Mouse (Mus musculus) frontal cortex, postnatal 10 days (tissue): ENCODE data around the gene Mkln1.
A peak's percentile ranks its signal among the peaks of the same experiment; 100 is the strongest.

Source experiments
- DNase-seq, 2 experiments: peaks; one replicate each; pipeline ENCODE4 v3.0.0; 2022; ENCODE audit warnings: low spot score in 2 of 2, mixed read lengths in 1 of 2

Mkln1 gene

DNA sequence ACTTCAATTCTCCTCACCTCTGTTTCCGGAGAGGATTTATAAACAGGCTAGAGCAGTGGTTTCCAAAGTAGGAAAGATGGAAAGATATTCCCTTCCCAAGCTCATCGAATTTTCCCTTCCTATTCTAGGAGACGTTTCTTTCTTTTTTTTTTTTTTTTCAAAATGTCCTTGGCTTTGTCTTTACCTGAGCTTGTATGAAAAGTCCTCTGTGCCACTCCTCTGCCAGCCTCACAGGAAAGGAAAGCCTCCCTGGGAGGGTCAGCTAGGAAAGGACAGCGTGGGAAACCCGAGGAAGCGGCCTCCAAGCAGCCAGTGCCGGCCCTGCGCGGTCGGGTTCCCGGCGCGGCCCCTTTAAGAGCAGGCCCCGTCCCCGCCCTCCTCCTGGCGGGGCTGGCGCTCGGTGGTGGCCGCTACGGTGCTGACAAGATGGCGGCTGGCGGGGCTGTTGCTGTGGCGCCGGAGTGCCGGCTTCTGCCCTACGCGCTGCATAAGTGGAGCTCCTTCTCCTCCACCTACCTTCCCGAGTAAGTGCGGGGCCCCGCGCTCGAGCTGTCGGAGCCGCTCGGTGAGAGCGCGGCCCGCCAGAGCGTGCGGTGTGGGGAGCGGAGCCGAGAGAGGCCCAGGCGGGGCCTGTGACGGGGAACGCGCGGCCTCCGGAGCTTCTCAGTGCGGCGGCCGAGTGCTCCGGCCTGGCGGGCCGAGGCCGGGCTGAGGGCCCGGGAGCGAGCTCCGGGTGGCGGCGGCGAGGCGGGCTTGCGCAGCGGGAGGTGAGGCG, at the start of gene Mkln1:
TSS of gene Mkln1 (plus strand) at position 305 of the 775 bp plus-strand sequence.
- DNase-seq: peak; percentile 76 to 88

DNA sequence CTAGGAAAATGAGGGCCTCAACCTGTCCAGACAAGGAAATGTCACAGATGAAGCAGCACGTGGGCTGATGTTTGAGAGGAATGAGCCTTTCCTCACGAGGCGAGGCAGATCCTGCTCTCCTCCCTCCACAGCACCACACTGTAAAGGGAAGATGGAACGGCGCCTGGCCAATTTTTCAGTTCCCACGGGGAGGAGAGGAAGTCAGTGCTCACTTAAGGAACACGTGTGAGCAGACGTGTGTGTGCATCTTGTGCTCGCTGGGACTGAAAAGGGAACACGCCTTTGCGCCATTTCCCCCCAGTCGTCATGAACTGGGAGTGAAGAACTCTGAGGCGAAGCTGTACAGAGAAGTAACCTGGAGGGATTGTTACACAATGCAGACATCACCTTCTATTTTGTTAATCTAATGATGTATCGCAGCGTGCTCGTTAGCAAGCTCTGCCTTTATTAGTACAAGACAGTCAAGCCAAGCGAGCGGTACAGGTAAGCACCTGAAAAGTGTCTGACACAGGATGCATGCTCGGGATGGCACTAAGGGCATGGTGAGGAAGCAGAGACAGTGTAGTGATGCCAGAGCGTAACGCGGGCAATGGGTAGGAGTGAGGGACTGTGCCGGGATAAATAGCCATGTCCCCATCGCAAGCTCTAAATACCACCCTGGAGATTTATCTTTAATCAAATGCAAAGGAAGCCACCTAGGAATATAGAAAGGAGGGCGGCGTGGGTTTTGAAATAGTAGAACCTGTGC, 41.9 kb upstream of the Mkln1 start:
- no peak for DNase-seq

DNA sequence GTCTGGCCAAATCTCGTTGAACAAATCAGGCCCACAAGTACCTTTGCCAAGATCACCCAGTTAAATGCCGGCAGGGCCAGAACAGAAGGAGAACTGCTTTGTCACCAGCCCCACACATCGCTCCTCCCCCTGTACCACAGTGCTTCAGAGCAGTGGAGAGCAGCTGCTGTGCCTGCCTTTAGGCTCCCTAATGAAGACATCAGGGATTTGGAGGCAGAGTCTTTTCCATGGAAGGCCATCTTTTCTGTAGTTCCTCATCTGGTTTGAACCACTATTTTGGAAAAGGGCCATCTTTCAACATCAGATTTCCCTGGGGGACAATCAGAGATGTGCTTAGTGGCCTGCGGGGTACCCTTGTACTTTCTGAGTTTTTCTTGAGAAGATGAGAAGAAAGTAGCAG, 41.2 kb upstream of the Mkln1 start:
- DNase-seq: no peak

DNA sequence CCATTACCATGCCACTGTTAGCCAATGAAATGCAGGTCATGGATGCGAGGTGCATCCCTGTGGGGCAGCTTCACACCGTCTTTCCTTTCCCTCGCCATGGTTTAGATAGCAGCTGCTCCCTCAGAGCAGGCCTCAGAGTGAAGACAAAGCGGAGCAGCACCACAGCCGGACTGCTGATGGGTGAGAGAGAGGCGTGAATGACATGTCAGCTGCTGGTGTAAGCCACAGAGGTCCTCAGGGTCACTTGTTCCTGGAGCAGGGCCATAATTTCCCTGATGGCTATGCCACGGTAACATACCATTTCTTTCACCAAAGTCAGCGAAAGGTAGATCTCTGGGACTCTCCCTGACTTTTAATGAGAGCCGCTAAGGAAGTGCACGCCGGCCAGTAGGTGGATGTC, 35.9 kb upstream of the Mkln1 start:
- no peak for DNase-seq

DNA sequence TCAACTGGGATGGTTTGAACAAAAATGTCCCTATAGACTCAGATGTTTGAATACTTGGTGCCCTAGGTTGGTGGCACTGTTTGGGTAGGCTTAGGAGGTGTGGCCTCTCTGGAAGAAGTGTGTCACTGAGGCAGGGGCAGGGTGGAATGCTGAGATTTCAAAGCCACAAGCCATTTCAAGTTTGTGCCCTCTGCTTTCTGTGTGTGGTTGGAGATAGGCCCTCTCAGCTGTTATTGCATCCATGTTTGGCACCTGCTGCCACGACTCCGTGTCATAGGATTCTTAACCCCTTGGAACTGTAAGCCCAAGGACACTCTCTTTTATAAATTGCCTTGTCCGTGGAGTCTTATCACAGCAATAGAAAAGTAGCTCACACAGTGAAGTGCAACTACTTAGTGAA, 34.1 kb upstream of the Mkln1 start:
- DNase-seq: no peak

DNA sequence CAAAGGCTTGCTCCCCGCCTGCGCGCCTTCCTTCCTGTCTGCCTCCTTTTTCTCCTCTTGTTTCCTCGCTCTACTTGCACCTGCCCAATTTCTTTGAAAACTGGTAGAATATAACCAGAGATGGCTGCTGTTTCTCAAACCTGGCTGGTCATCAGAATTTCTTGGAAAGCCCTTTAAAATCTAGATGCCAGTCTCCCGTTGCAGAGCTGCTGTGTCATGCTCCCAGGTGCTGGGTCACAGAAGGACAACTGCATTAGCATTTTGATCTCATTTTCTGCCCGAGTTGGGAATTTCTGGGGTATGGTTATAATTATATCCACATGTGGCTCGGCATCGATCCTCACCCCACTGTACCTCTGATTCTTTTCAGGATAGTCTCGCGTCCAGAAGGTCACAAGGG, 30.6 kb upstream of the Mkln1 start:
- no peak for DNase-seq

DNA sequence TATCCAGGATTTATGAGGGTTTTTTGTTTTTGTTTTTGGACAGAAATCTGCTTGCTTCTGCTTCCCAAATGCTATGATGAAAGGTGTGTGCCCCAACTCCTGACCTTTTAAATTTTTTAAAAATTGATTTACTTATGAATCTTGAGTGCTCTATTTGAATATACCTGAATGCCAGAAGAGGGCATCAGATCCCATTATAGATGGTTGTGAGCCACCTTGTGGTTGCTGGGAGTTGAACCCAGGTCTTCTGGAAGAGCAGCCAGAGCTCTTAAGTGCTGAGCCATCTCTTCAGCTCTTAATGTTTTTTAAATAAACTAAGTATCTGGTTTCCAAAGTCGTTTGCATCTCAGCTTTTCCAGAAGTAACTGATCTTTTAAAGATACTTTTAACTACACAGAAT, 30.0 kb upstream of the Mkln1 start:
- no peak for DNase-seq

DNA sequence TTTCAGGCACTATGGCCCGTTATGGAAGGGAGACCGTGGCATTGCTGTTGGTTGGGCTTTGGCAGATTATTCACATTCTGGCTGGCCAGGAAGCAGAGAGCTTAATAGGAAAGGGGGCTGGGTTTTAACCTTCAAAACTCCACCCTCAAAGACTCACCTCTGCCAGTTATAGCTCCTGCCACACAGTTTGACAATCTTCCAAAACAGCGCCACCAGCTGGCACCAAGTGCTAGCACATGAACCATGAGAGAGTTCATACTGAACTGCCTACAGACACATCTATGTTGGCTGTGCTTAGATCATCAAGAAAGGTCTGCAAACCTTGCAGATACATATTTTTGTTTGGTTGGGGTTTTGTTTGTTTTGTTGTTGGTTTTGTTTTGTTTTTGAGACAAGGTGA, 28.7 kb upstream of the Mkln1 start:
- no peak for DNase-seq

DNA sequence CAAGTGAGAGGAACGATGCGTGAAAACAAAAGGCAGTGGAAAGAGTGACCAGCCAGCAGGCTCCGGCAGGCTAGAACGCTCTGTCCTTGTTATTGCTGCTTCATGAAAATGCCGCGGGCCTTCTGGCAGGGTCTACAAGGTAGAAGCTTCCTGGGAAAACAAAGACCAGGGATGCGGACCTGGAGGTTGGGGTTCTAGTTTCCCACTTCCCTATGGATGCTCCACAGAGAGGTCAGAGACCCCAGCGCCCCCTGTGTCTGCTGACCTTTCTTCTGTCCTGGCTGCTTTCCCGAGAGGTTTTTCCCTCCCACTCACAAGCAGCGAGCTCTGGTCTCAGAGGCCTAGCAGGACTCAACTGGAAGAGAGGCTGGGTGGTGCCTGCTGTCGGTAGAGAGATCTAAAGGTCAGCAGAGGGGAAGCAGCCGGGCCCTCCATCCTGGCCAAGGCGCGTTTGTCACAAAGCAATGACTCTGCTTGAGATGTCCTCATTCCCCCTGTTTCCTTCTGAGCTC, 27.9 kb upstream of the Mkln1 start:
- peak in 1 of 2 experiments; percentile 20 for DNase-seq

DNA sequence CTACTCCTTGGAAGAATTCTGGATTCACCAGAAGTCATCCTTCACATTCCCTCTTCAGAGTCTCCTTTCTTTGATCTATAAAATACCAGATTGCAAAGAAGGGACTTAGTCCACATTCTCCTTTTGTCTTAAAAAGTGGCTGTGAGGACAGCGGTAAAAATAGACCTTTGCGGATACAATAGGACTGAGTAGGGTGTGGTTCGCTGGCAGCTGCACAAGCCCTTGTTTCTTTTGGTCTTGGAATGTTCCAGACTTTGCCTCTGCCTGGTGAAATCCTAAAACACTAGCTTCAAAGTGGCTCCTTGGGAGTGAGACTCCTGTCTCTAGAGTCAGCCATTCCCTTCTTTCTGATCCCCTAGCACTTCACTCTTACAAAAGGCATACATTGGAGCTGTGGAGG, 27.4 kb upstream of the Mkln1 start:
- no peak for DNase-seq

DNA sequence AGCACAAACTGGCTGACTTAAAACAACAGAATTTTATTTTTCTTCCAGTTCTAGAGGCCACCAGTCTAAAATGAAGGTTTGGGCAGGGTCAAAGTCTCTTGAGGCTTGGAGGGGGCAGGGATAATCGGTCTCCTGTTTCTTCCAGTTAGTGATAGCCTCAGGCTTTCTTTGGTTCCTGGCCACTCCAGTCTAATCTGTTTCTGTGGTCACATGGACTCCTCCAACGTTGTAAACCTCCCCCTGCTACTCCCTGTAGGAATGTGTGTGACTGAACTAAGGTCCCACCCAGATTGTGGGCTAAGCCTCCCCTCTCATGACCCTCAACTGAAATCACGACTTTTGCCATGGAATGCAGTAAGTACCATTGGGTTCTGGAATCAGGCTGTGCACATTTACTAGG, 25.9 kb upstream of the Mkln1 start:
- DNase-seq: no peak

DNA sequence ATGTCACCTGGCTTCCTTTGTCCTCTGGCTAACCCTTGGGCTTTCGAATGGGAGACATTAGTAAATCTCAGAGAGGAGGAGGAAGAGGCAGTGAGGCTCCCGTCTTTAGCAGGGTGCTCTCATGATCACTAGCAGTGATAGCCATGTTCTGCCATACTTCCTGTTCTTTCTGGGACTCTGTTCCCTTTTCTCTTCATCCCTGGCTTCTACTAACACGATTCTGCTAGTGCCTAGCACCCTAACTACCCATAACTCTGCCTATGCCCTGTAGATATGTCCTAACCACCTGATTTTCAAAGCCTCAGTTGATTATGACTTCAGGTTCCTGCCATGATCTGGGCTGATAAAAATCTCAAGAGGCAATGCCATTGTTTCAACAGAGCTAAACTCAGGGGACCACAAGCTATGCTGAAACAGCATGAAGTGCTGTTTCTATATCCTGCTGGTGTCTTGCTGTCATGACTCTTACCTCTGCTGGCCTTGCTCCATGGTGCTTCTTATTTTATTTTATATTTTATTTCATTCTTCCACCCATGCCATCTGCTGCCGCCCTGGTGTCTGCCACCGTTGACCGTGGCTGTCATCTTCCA, 25.4 kb upstream of the Mkln1 start:
- no peak for DNase-seq

DNA sequence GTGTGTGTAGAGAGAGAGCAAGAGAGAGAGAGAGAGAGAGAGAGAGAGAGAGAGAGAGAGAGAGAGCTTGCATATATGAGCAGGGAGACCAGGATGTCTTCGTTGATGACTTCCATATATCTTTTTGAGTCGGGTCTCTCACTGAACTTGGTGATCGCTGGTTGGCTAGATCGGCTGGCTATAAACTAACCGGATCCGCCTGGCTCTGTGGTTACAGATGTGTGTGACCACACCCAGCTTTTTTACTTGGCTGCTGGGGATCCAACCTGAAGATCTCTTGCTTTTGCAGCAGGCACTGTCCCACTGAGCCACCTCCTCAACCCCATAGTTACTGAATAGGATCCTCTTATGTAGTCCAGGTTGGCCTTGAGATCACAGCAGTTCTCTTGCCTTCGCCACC, 15.5 kb upstream of the Mkln1 start:
- no peak for DNase-seq

DNA sequence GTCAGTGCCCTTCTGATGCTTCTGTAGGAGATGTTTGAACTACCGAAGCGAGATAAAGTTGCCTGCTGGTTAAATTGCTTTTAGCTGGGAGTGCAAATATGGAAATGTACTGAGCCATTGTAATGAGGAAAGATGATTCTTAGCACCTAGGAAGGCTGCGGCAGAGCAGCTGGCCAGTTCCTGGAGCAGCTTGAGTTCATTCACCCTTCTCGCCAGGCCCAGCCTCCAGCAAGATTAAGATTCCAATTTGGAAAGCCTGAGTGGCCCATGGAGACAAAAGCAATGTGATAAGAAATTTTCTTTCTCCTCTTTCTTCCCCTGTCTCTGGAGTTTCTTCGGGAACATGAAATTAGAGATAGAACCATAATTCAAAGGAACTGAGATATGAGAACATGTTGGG, 13.7 kb upstream of the Mkln1 start:
- DNase-seq: no peak

DNA sequence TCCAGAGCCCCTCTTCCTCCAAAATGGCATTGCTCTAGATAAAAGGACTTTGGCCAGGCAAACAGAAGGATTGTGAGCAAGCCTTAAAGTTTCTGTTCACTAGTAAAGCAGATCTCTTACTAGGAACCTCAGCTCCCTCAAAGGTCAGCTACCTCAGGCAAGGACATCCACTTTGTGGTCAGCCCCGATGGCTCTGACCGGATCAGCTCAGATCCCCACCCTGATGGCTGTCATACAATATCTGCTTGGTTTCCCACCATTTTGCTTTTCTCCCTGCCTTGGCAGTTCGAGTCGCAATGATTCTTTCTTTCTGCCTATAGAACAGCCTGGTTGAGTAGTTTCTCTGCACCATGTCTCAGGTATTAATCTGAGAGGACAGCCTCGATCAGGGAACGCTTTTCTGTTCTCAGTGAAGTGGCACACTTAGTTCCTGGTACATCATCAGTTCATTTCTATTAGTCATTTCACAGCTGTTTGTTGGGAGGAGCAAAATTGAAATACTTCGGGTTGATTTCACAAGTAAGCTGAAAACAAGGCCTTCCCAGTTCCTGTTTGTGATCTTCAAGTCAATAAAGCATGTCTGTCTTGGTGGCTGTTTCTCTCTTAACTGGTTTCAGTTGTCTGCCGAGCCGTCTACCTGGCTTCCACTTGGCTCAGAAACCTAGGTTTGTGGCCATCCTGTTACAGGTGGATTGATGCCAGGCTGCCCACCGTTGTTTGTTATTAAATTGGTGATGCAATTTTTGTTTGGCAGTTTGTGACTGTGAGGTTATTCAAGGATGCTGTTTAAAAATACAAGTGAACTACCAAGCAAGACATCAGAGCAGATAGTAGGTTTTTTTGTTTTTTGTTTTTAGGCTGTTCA, 13.0 kb upstream of the Mkln1 start:
- no peak for DNase-seq

DNA sequence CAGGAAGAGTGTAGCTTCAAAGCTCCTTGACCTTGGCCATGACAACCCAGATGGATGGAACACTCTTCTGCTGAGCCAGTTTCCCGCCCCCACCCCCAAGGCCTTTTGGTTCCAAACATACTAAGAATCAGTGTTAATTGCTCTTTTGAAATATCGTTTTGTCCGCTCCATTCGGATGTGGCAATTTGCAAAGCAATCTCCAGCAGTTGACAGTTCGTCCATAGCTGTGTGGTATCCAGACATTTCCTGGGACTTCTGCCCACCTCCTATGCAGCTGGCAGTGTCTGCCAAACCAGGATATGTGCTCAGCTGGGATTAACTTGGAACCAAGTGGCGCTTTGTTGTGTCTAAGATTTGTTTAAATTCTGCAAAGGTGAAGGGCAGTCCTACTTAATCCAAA, 8.8 kb upstream of the Mkln1 start:
- no peak for DNase-seq

DNA sequence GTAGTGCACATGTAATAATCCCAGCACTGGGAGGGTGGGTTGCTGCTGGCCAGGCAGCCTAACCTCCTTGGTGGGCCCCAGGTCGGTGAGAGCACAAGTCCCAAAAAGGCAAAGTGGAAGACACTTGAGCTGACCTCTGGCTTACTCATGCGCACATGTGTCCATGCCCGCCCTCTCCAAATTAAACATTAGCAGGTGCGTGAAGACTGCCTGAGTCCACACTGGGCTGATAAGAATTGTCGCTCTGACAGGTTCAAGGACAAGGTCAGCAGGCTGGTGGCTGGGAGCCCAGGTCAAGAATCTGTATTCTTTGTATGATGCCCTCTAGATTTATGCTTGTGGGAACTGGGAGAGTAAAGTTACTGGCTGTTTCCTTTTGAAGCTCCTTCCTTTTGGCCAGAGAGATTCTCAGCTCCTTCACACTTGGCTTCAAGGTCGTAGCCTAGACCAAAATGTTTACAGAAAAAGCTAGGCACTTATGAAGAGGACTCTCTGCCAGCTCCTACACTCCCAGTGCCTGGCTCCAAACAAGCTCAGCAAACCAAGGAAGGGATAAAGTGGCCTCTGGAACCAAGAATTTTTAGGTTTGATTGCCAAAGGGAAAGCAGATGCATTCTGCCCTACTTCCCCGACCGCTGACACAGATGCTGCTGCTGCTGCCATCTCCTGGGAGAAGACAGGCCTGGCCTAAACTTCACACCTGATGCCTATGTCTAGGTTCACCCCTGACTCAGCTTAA, 8.1 kb upstream of the Mkln1 start:
- DNase-seq: peak in 1 of 2 experiments; percentile 21

DNA sequence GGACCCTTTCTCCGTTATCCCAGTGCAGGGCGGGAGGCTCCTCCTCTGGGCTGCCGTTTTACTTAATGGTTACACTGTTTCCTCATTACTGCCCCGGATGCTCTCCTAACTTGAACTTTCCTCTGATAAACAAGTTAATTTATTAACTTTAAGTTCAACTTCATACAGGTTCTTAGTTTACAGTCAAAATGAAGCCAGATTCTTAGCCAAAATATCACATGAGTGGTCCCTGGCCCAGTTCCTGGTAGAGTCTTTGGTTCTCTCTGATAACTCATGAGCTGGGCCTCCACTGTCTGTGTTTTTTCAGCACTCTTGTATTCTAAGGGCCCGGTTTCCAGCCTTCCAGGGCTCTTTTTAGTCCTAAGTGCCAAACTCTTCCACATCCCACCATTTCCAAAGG, 5.7 kb upstream of the Mkln1 start:
- no peak for DNase-seq

DNA sequence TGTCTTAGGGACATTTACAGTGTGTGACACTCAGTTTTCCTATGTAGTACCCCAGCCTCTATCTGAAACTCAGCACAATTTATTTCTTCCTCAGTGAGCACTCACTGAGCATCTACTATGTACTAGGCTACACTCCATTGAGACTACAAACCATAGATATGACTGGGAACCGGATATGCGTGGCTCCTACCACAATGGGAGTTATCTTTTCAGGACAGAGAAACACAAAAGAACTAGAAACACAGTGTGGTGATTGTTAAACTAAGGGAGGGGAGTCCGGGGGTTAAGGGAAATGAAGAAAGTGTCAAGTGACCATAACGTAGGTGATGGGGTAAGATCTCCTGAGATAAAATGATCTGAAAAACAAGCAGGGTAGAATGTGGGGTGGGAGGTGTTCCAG, 2.4 kb upstream of the Mkln1 start:
- no peak for DNase-seq

DNA sequence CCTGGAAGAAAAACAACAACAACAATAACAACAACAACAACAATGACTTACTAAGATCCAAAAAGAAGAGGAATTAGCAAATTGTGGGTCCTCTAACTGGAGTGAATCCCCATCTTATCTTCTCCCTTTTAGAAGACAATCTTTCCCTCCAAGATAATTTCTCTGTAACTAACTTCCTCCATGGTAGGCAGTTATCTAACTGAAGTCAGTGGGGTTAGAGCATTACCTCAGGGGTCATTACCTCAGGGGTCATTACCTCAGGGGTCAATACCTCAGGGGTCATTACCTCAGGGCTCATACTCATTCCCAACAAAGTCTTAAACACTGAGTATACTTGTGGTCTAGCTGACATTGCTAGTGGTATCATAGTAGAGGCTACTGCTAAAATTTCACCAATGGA, 1.2 kb upstream of the Mkln1 start:
- no peak for DNase-seq

DNA sequence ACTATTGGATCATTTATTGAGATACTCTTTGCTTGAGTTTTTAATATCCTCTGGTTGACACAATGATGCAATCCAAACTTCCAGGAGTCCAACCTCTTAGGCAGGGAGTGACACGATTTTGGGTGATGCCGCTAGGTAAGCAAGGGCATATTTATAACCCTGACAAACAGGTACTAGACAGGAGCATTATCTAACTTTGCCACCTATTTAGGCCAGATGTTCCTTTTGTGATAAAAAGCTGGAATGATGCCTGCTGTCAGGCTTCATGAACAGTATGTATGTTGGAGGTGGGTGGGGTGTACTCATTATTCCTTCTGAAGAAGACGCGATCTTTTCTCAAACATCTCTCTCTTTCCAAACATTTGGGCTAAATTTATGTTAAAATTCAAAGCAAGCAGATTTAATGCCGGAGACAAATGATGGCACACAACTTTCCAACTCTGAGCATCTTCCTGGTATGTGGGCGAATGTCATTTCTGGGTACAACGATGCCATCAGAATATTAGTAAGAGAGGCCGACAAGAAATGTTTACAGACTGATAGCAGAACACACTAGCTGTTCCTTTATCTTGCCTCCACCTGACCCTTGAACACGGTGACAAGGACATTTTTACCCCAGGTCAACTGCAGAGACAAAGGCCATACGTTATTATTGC, 632 bp upstream of the Mkln1 start:
- no peak for DNase-seq
